Mouse (Mus musculus) ES-Bruce4 (cell line): ENCODE data around the gene Trim17. TPM values are rescaled to one million over a fixed set of nuclear protein-coding genes. Genes with fewer than 3 reads are reported as not detected.

Experiments
- H3K27ac ChIP-seq: 2 replicates; pipeline ENCODE4 v1.5.1; 2012; ENCODE audit warnings: low read length, inconsistent platforms; ENCODE audit not compliant: insufficient read depth
- H3K27me3 ChIP-seq: 2 replicates; pipeline ENCODE4 v1.6.1; 2012; ENCODE audit warnings: mild to moderate bottlenecking, low read length, inconsistent platforms; ENCODE audit not compliant: control insufficient read depth, poor library complexity, insufficient read depth, severe bottlenecking
- H3K36me3 ChIP-seq: 2 replicates; pipeline ENCODE4 v1.6.1; 2012; ENCODE audit warnings: inconsistent platforms, mild to moderate bottlenecking, low read length, moderate library complexity; ENCODE audit not compliant: control insufficient read depth, poor library complexity, insufficient read depth, severe bottlenecking
- H3K4me1 ChIP-seq: one replicate; pipeline ENCODE4 v1.8.1; 2011; ENCODE audit warnings: low read length; ENCODE audit not compliant: control insufficient read depth, insufficient read depth
- H3K4me3 ChIP-seq: 2 replicates; pipeline ENCODE4 v1.5.1; 2011; ENCODE audit warnings: low read depth, mild to moderate bottlenecking, low read length
- H3K9ac ChIP-seq: 2 replicates; pipeline ENCODE4 v1.6.1; 2012; ENCODE audit warnings: low read depth, mild to moderate bottlenecking, inconsistent platforms; ENCODE audit not compliant: poor library complexity, severe bottlenecking
- H3K9me3 ChIP-seq: replicated peaks from 2 replicates; pipeline ENCODE4 v1.6.1; 2012; ENCODE audit warnings: mild to moderate bottlenecking, low read length, inconsistent platforms; ENCODE audit not compliant: control insufficient read depth, poor library complexity, insufficient read depth, severe bottlenecking
- CTCF ChIP-seq: IDR thresholded peaks from one replicate; pipeline ENCODE4 v1.8.1; 2011; ENCODE audit warnings: low read depth, low read length
- EP300 ChIP-seq: IDR thresholded peaks from 2 replicates; pipeline ENCODE4 v1.6.1; 2011; ENCODE audit warnings: low read depth, low read length; ENCODE audit not compliant: insufficient read depth
- POLR2A ChIP-seq: IDR thresholded peaks from one replicate; pipeline ENCODE4 v1.8.1; 2011; ENCODE audit warnings: low read length; ENCODE audit not compliant: insufficient read depth
- polyA plus RNA-seq: library from polyadenylated mRNA; stranded (reverse); fragments of >200 nt; gene quantifications from 2 replicates; pipeline ENCODE4 v1.2.4, GENCODE M21; 2011; ENCODE audit warnings: low read depth; ENCODE audit not compliant: missing spikeins, insufficient read depth, insufficient read length

Gene Trim17
- polyA plus RNA-seq, 1 experiment: not detected

GRCm38 (mm10) chr11:58978027-58978705 is 23.7 kb downstream of the Trim17 start, which contains the start of gene Trim11:
Gene Trim11, plus strand, starts transcription at chr11:58978093.
- H3K9ac ChIP-seq: peak within 1 kb of the TSS; percentile 84
- TF ChIP-seq EP300 (no peak), CTCF (no peak), POLR2A (peak; percentile 40)
- peaks cover 7% of the 10 kb centered on the region for H3K36me3 ChIP-seq
- H3K27ac ChIP-seq: peak within 1 kb of the TSS; percentile 8; the same call in 1 of the 2 replicates
- no peaks in the 10 kb centered on the region for H3K9me3 ChIP-seq
- H3K4me3 ChIP-seq: peak within 1 kb of the TSS; percentile 86
- H3K27me3 ChIP-seq: no peaks in the 10 kb centered on the region
- H3K4me1 ChIP-seq: no peaks in the 10 kb centered on the region

DNA sequence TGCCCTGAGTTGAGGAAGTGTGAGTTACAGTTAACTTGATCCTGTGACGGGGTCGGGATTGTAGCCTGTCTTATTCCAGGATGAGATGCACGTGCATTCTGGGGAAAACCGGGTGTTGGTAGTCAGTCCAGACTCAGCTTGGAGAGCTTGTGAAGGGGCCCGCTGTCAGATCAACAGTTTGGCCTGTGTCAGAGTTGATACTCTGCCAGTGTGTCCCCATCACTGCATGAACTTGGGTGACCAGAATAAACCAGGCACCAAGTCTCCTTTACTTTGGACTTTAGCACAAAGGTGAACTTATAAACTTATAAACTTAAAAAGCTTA is 24.2 kb downstream of the Trim17 start:
- Histone ChIP-seq H3K9me3 (no peaks in the 10 kb centered on the region), H3K9ac (peak overlapping the region; percentile 84), H3K36me3 (peaks cover 9% of the 10 kb centered on the region), H3K4me3 (peak overlapping the region; percentile 86), H3K27me3 (no peaks in the 10 kb centered on the region), H3K4me1 (no peaks in the 10 kb centered on the region), H3K27ac (no peak overlapping the region)
- TF ChIP-seq POLR2A (no peak), EP300 (no peak), CTCF (no peak)

GRCm38 (mm10) chr11:58979183-58979582 is 24.7 kb downstream of the Trim17 start:
- no peaks in the 10 kb centered on the region for H3K9me3 ChIP-seq
- H3K36me3 ChIP-seq: peaks cover 15% of the 10 kb centered on the region
- no peak for TF ChIP-seq CTCF
- TF ChIP-seq EP300: no peak
- TF ChIP-seq POLR2A: no peak
- peak overlapping the region; percentile 75 for H3K4me3 ChIP-seq
- no peaks in the 10 kb centered on the region for H3K4me1 ChIP-seq
- peak overlapping the region; percentile 84 for H3K9ac ChIP-seq
- H3K27me3 ChIP-seq: no peaks in the 10 kb centered on the region
- H3K27ac ChIP-seq: peak overlapping the region; percentile 71

DNA sequence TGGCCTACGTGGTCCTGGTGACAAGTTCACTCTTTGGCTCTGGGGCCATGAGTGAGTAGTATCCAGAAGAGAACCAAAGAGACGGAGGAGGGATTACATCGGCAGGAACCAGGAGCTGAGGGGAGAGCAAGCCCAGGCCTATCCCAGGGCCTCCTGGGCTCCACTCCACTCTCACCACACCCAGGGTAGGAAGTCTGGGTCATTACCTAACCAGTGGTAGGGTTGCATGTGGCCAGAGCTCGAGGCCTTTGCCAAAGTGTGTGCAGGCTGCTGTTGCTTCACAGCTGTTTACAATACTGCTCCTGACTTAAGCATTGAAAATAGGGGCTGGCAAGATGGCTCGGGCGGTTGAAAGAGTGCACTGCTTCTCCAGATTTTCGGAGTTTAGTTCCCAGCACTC is 25.2 kb downstream of the Trim17 start:
- Histone ChIP-seq H3K4me1 (no peaks in the 10 kb centered on the region), H3K36me3 (peaks cover 19% of the 10 kb centered on the region)

GRCm38 (mm10) chr11:58980381-58980990 is 26.0 kb downstream of the Trim17 start:
- Histone ChIP-seq H3K9me3 (no peaks in the 10 kb centered on the region), H3K4me3 (0 out of 2 replicates have a peak overlapping the region, but pooled peaks have one; percentile 3), H3K9ac (peak overlapping the region; percentile 84), H3K36me3 (peaks cover 26% of the 10 kb centered on the region), H3K27me3 (no peaks in the 10 kb centered on the region), H3K27ac (no peak overlapping the region), H3K4me1 (no peaks in the 10 kb centered on the region)
- no peak for TF ChIP-seq EP300
- no peak for TF ChIP-seq POLR2A
- no peak for TF ChIP-seq CTCF

More for the DNA sequence above, 25.2 kb downstream of the Trim17 start:
- TF ChIP-seq CTCF: no peak
- no peak for TF ChIP-seq EP300
- TF ChIP-seq POLR2A: no peak
- Histone ChIP-seq H3K9ac (peak overlapping the region; percentile 84), H3K27ac (peak overlapping the region; percentile 71), H3K9me3 (no peaks in the 10 kb centered on the region), H3K4me3 (peak overlapping the region; percentile 75), H3K27me3 (no peaks in the 10 kb centered on the region)
